Mouse (Mus musculus) spleen, postnatal 14 days (tissue): ENCODE results near the gene Wwox.

Experiments used
- DNase-seq, 2 experiments: peaks; one replicate each; pipeline ENCODE4 v3.0.0; 2021 to 2022; ENCODE audit warnings: low spot score in 2 of 2

Wwox gene

GRCm38 (mm10) chr8:114890478-114890877, 451.0 kb downstream of the Wwox start:
- no peak for DNase-seq

DNA sequence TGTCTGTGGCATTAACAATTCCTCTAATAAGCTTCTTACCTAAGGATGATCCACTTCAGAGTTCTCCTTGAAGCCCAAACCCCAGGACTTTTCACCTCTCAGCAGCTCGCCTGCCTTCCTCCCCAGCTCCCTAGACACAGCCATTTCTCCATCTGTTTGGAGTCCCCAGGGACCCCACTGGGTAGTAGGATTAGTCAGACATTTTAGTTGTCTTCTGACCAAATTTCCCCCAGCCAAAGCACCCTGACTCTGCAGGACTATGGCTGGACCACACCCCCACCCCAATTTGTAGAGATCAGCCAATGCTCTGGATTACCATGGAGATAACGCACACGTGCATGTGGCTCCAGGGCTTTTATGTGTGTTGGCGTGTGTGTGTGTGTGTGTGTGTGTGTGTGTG, 451.8 kb downstream of the Wwox start:
- no peak for DNase-seq

GRCm38 (mm10) chr8:114897432-114897831, 458.0 kb downstream of the Wwox start:
- DNase-seq: no peak

- DNase-seq: no peak
Measured at GRCm38 (mm10) chr8:114899157-114899556, 459.7 kb downstream of the Wwox start.

GRCm38 (mm10) chr8:114902584-114902983, 463.1 kb downstream of the Wwox start:
- no peak for DNase-seq

- no peak for DNase-seq
Measured at GRCm38 (mm10) chr8:114908086-114908485, 468.6 kb downstream of the Wwox start.

DNA sequence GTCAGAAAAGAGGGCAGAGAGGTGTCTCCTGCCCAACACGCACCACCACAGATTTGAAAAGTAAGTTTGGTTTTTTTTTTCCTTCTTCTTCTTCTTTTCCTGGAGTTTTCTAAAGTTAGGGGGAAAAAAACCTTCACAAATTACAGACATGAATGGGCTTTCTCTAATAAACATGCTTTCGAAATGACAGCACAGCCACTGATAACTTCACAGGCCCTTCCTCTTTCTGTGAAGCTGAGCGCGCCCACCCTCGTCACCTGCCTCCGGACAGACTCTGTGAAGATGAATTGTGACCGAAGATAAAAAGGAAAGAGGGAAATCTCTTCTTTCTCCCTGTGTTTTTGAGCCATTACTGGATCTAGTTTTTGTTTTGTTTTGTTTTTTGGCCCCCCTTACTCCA, 469.1 kb downstream of the Wwox start:
- DNase-seq: peak in 1 of 2 experiments; percentile 10

DNA sequence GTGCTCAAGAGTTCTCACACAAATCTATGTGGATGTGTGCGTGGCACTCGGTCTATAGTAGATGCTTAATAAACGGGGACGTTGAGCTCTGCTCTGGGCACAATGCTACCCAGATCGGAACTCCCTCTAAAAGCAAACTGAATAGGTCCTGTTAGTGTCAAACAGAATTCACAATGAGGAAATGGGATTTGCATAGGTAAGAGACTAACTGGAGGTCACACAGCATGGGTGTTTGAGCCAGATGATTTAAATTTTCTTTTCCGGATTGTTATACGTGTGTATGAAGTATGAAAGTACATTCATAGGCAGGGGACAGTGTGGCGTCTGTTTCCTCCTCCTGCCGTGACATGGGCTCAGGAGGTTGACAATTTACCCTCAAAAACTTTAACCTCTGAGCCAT, 469.7 kb downstream of the Wwox start:
- no peak for DNase-seq

GRCm38 (mm10) chr8:114911031-114911580, 471.7 kb downstream of the Wwox start:
- DNase-seq: no peak

GRCm38 (mm10) chr8:114923629-114924028, 484.2 kb downstream of the Wwox start:
- DNase-seq: no peak

DNA sequence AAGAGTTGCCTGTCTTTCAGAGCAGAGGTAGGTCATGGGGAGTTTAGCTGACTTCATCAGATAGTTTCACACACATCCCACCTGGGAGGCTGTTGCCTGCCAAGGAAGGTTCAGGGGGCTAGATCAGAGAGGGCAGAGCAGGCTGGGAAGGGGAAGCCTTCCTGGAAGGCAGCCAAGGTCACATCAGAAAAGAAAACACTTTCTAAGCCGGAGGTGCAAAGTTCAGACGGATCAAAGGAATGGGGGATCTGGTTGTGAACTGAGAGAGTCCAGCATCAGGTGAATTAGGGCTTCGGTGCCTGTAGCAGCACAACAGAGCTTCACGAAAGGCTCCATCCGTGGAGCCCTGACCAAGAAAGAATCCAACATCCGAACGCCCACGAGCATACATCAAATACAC, 488.0 kb downstream of the Wwox start:
- DNase-seq: no peak

- no peak for DNase-seq
Measured at GRCm38 (mm10) chr8:114927917-114928316, 488.5 kb downstream of the Wwox start.

GRCm38 (mm10) chr8:114929597-114929996, 490.1 kb downstream of the Wwox start:
- no peak for DNase-seq

- DNase-seq: no peak
Measured at GRCm38 (mm10) chr8:114932071-114932630, 492.7 kb downstream of the Wwox start.

- DNase-seq: no peak
Measured at GRCm38 (mm10) chr8:114933248-114933647, 493.8 kb downstream of the Wwox start.

GRCm38 (mm10) chr8:114936887-114937286, 497.4 kb downstream of the Wwox start:
- DNase-seq: no peak

GRCm38 (mm10) chr8:114939338-114939737, 499.9 kb downstream of the Wwox start:
- no peak for DNase-seq

GRCm38 (mm10) chr8:114941096-114941495, 501.6 kb downstream of the Wwox start:
- no peak for DNase-seq

DNA sequence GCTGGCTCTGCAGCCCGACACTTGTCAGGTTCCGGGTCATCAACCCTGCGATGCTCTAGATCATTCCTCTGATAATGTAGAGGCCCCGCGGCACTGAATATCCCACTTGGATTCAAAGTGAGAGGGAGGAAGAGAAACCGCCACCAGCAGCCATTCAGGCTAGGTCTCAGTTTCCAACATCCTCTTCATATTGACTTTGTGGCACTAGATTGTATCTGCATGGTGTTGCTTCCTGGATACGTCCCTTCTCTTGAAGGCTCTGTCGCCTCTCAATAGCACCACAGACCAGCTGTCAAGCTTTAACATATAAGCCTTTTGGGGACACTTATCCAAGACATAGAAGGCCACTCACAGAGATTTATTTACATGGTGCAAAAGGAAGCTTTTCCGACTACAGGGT, 502.2 kb downstream of the Wwox start:
- DNase-seq: no peak

- DNase-seq: no peak
Measured at GRCm38 (mm10) chr8:114947921-114948320, 508.5 kb downstream of the Wwox start.

- DNase-seq: no peak
Measured at GRCm38 (mm10) chr8:114956377-114957168, 517.1 kb downstream of the Wwox start.

DNA sequence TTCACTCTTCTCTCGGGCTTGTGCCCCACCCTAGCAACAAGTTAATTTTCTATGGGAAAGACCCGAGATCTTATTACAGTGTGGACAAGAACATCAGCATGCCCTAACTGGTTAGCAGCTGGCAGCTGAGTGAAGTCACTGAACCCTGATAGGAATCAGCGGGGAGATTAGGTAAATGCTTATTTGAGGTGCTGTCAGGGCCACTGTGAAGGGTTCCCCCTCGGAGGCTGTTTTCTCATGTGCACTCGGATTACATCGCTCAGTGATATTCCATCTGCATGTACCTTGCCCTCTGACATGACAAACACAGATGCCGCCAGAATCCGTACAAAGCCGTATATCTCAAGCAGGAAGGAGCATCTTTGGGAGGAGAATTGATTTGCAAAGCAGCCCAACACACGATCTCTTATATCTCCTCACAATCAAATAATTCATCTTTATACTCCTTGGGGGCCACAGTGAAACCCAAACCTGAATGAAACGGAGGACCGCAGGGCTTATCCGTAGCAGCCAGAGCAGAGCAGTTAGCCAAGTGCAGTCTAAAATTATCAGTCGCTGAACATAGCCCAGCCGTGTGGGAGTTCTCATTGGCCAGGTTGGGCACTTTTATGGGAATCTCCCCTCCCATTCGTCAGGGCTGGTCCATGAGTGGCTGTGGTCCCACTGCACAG, 519.1 kb downstream of the Wwox start:
- DNase-seq: no peak

- no peak for DNase-seq
Measured at GRCm38 (mm10) chr8:114959406-114959805, 520.0 kb downstream of the Wwox start.
